Comparison of ENCODE assay signal across 9 mouse cellular contexts in the genomic region with DNA sequence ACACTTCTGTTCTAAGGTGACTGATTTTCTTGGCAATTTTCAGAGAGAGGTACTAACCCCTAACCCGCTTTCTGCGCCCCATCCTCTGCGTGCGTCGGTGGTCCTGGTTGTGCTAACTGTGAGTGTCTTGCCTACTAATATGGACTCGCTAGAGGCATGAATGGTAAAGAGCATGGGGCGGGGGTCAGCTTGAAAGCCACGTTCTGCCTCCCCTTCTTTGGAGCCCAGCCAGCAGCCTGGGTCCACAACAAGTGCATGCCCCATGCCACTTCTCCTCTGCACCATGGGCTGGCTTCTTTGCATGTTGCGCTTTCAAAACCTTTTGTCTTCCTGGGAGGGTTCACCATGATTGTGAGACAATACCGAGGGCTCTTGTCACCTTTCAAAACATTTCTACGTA.
A peak's percentile ranks its signal among the peaks of the same experiment; 100 is the strongest.
DNase-seq lines count a peak whose midpoint lies in the region; ATAC-seq lines count a peak whose summit lies in the region.
"Had no signal": no experiment of that assay in that cellular context is flagged by ENCODE, and none has a peak within 500 bp of the region (broad histone marks: within the 10 kb centered on the region; RNA-seq: fewer than 3 reads in every experiment).

No protein-coding gene starts in this region.

- H3K4me1 ChIP-seq in heart, embryonic 16.5 days (ENCODE audit: control insufficient read depth, insufficient read depth, low read length), result peaks cover 52% of the 10 kb centered on the region
- H3K4me1 ChIP-seq in midbrain, embryonic 10.5 days, result peaks cover 35% of the 10 kb centered on the region
- peaks cover 16% of the 10 kb centered on the region for H3K4me1 ChIP-seq in midbrain, embryonic 11.5 days (ENCODE audit: control insufficient read depth, insufficient read depth, low read length)
- H3K4me1 ChIP-seq in forebrain, embryonic 12.5 days, result peaks cover 45% of the 10 kb centered on the region
- peaks cover 13% of the 10 kb centered on the region for H3K4me1 ChIP-seq in midbrain, embryonic 15.5 days

- DNase-seq in heart, adult 18-20 months, result no peak
- DNase-seq in midbrain, embryonic 10.5 days (ENCODE audit: low spot score), result no peak
- DNase-seq in midbrain, embryonic 11.5 days (ENCODE audit: low spot score, missing footprints), result no peak
- no peak for DNase-seq in urinary bladder, postnatal 4 days (ENCODE audit: low spot score in 2 of 2)

- peak overlapping the region; percentile 42 for H3K9ac ChIP-seq in heart, embryonic 16.5 days (ENCODE audit: low read length)
- H3K9ac ChIP-seq in midbrain, embryonic 11.5 days (ENCODE audit: low read length), result no peak overlapping the region
- H3K9ac ChIP-seq in forebrain, embryonic 12.5 days, result no peak overlapping the region
- no peak overlapping the region for H3K9ac ChIP-seq in midbrain, embryonic 15.5 days
- H3K9ac ChIP-seq: intestine, embryonic 15.5 days had no signal

- H3K4me3 ChIP-seq in heart, embryonic 16.5 days (ENCODE audit: low read length), result no peak overlapping the region
- H3K4me3 ChIP-seq in midbrain, embryonic 10.5 days, result no peak overlapping the region
- no peak overlapping the region for H3K4me3 ChIP-seq in midbrain, embryonic 11.5 days (ENCODE audit: low read depth, low read length)
- no peak overlapping the region for H3K4me3 ChIP-seq in forebrain, embryonic 12.5 days (replicated peaks)
- H3K4me3 ChIP-seq in midbrain, embryonic 15.5 days, result no peak overlapping the region
- H3K4me3 ChIP-seq: intestine, embryonic 15.5 days had no signal

- ATAC-seq in heart, embryonic 16.5 days (replicated peaks; ENCODE audit: extremely low read depth, insufficient read depth, low FRiP score), result no peak
- ATAC-seq in midbrain, embryonic 11.5 days (ENCODE audit: low FRiP score), result no peak
- ATAC-seq in forebrain, embryonic 12.5 days (ENCODE audit: low FRiP score), result peak; percentile 57
- ATAC-seq in midbrain, embryonic 15.5 days (replicated peaks), result peak; percentile 42; the same call in 1 of the 2 replicates
- ATAC-seq in megakaryocyte, adult 5-6 weeks (ENCODE audit: poor library complexity, severe bottlenecking), result no peak

- peaks cover 38% of the 10 kb centered on the region for H3K36me3 ChIP-seq in heart, embryonic 16.5 days (ENCODE audit: control insufficient read depth, insufficient read depth)
- H3K36me3 ChIP-seq in midbrain, embryonic 10.5 days, result no peaks in the 10 kb centered on the region
- H3K36me3 ChIP-seq in midbrain, embryonic 11.5 days (ENCODE audit: control insufficient read depth, insufficient read depth, low read length), result no peaks in the 10 kb centered on the region
- H3K36me3 ChIP-seq in forebrain, embryonic 12.5 days (replicated peaks), result no peaks in the 10 kb centered on the region
- no peaks in the 10 kb centered on the region for H3K36me3 ChIP-seq in midbrain, embryonic 15.5 days (replicated peaks)
- H3K36me3 ChIP-seq: intestine, embryonic 15.5 days had no signal

- no peaks in the 10 kb centered on the region for H3K27me3 ChIP-seq in heart, embryonic 16.5 days (ENCODE audit: control insufficient read depth, insufficient read depth, low read length)
- no peaks in the 10 kb centered on the region for H3K27me3 ChIP-seq in midbrain, embryonic 10.5 days (ENCODE audit: low read depth, poor library complexity, severe bottlenecking)
- no peaks in the 10 kb centered on the region for H3K27me3 ChIP-seq in midbrain, embryonic 11.5 days (ENCODE audit: control insufficient read depth, insufficient read depth, low read length)
- H3K27me3 ChIP-seq in forebrain, embryonic 12.5 days, result no peaks in the 10 kb centered on the region
- H3K27me3 ChIP-seq in midbrain, embryonic 15.5 days (replicated peaks), result no peaks in the 10 kb centered on the region
- H3K27me3 ChIP-seq: intestine, embryonic 15.5 days had no signal

- 76% methylated on average over 11 of the region's 11 CpGs for WGBS in heart, embryonic 16.5 days
- 83% methylated on average over 11 of the region's 11 CpGs for WGBS in midbrain, embryonic 10.5 days
- WGBS in midbrain, embryonic 11.5 days, result 69% methylated on average over 11 of the region's 11 CpGs
- whole genome bisulfite sequencing in forebrain, embryonic 12.5 days, result 39% methylated on average over 11 of the region's 11 CpGs
- WGBS in midbrain, embryonic 15.5 days, result 51% methylated on average over 11 of the region's 11 CpGs

- no peaks in the 10 kb centered on the region for H3K9me3 ChIP-seq in heart, embryonic 16.5 days (replicated peaks; ENCODE audit: control insufficient read depth, low read length)
- H3K9me3 ChIP-seq in midbrain, embryonic 10.5 days (replicated peaks), result no peaks in the 10 kb centered on the region
- H3K9me3 ChIP-seq in midbrain, embryonic 11.5 days (ENCODE audit: control insufficient read depth, low read length), result no peaks in the 10 kb centered on the region
- H3K9me3 ChIP-seq in forebrain, embryonic 12.5 days, result no peaks in the 10 kb centered on the region
- no peaks in the 10 kb centered on the region for H3K9me3 ChIP-seq in midbrain, embryonic 15.5 days
- H3K9me3 ChIP-seq: intestine, embryonic 15.5 days had no signal

- peak overlapping the region; percentile 90 for H3K27ac ChIP-seq in heart, embryonic 16.5 days (ENCODE audit: low read length)
- H3K27ac ChIP-seq in midbrain, embryonic 10.5 days (replicated peaks), result peak overlapping the region; percentile 55; the same call in 1 of the 2 replicates
- no peak overlapping the region; the same call in 1 of the 2 replicates for H3K27ac ChIP-seq in midbrain, embryonic 11.5 days (ENCODE audit: low read depth, low read length)
- peak overlapping the region; percentile 61; the same call in 1 of the 2 replicates for H3K27ac ChIP-seq in forebrain, embryonic 12.5 days
- no peak overlapping the region for H3K27ac ChIP-seq in midbrain, embryonic 15.5 days

- H3K4me2 ChIP-seq in heart, embryonic 16.5 days (ENCODE audit: low read depth, low read length), result no peak overlapping the region
- H3K4me2 ChIP-seq in midbrain, embryonic 11.5 days, result no peak overlapping the region
- no peak overlapping the region for H3K4me2 ChIP-seq in forebrain, embryonic 12.5 days
- no peak overlapping the region for H3K4me2 ChIP-seq in midbrain, embryonic 15.5 days
- H3K4me2 ChIP-seq: intestine, embryonic 15.5 days had no signal

Comparison
In these comparisons a context has a peak if more than half of its experiments do, and no peak if none do; other contexts are left out.
1. ATAC-seq: peak in forebrain, embryonic 12.5 days (single experiment) and midbrain, embryonic 15.5 days (single experiment); none in heart, embryonic 16.5 days (single experiment), midbrain, embryonic 11.5 days (single experiment) and megakaryocyte, adult 5-6 weeks (single experiment).
2. H3K27ac ChIP-seq: peak in heart, embryonic 16.5 days (single experiment), midbrain, embryonic 10.5 days (single experiment) and forebrain, embryonic 12.5 days (single experiment); none in midbrain, embryonic 11.5 days (single experiment) and midbrain, embryonic 15.5 days (single experiment).